Mouse (Mus musculus) ES-Bruce4 (cell line): Measurements from ENCODE around the gene Aff3.

Source experiments
- CTCF ChIP-seq: IDR thresholded peaks from one replicate; pipeline ENCODE4 v1.8.1; 2011; ENCODE audit warnings: low read depth, low read length
- EP300 ChIP-seq: IDR thresholded peaks from 2 replicates; pipeline ENCODE4 v1.6.1; 2011; ENCODE audit warnings: low read depth, low read length; ENCODE audit not compliant: insufficient read depth

- no peak for TF ChIP-seq CTCF
- TF ChIP-seq EP300: no peak
These were observed 162.0 kb downstream of the Aff3 start for GRCm38 (mm10) chr1:38502797-38503196.
